Mouse (Mus musculus): ENCODE measurements around the gene Cdh13. TPM values are rescaled to one million over a fixed set of nuclear protein-coding genes. Genes with fewer than 3 reads are reported as not detected.
"Not testable (repeated sequence)": the region's sequence is repeated elsewhere in the genome, so short reads cannot be mapped to it uniquely, and the experiment has no call there.

Cdh13 gene
- polyA plus RNA-seq, 1 experiment from 2014 or later: 15.7 TPM

- Histone ChIP-seq H3K27ac (no peak overlapping the region), H3K4me3 (peak overlapping the region; percentile 95), H3K4me2 (replicated peaks) (peak overlapping the region; percentile 80)
Measured at GRCm38 (mm10) chr8:119343606-119344005, 1060.1 kb downstream of the Cdh13 start.

GRCm38 (mm10) chr8:119344190-119344856 is 1060.8 kb downstream of the Cdh13 start, which contains the start of gene Hsbp1:
Hsbp1 (plus strand) TSS chr8:119344488.
- Histone ChIP-seq H3K4me2 (replicated peaks) (peak within 1 kb of the TSS; percentile 80), H3K4me1 (peaks cover 7% of the 10 kb centered on the region), H3K27ac (no peak within 1 kb of the TSS), H3K9me3 (peaks cover 6% of the 10 kb centered on the region; the same call in 1 of the 2 replicates), H3K9ac (peak within 1 kb of the TSS; percentile 97), H3K27me3 (peaks cover 4% of the 10 kb centered on the region; the same call in 1 of the 2 replicates), H3K4me3 (peak within 1 kb of the TSS; percentile 95), H3K36me3 (peaks cover 34% of the 10 kb centered on the region)
- WGBS: 2% methylated on average over 46 of the region's 52 CpGs
- ATAC-seq (ENCODE audit: low FRiP score, low read depth): peak; percentile 98

More at GRCm38 (mm10) chr8:119343606-119344005, 1060.1 kb downstream of the Cdh13 start:
- ATAC-seq (ENCODE audit: low FRiP score, low read depth): peak; percentile 12; the same call in 1 of the 2 replicates
- Histone ChIP-seq H3K9me3 (peaks cover 6% of the 10 kb centered on the region; the same call in 1 of the 2 replicates), H3K36me3 (peaks cover 27% of the 10 kb centered on the region), H3K27me3 (peaks cover 4% of the 10 kb centered on the region; the same call in 1 of the 2 replicates), H3K9ac (no peak overlapping the region), H3K4me1 (peaks cover 7% of the 10 kb centered on the region)
- 81% methylated on average over 3 of the region's 3 CpGs for WGBS

- Histone ChIP-seq H3K4me3 (peak overlapping the region; percentile 95), H3K27ac (no peak overlapping the region), H3K9me3 (peaks cover 6% of the 10 kb centered on the region; the same call in 1 of the 2 replicates), H3K4me1 (peaks cover 7% of the 10 kb centered on the region), H3K4me2 (replicated peaks) (peak overlapping the region; percentile 80), H3K9ac (peak overlapping the region; percentile 97), H3K36me3 (peaks cover 40% of the 10 kb centered on the region), H3K27me3 (peaks cover 4% of the 10 kb centered on the region; the same call in 1 of the 2 replicates)
- no peak for ATAC-seq (ENCODE audit: low FRiP score, low read depth)
- 56% methylated on average over 22 of the region's 22 CpGs for WGBS
Measured at GRCm38 (mm10) chr8:119345029-119345682, 1061.6 kb downstream of the Cdh13 start.

GRCm38 (mm10) chr8:119345683-119346075 is 1062.1 kb downstream of the Cdh13 start:
- Histone ChIP-seq H3K4me2 (replicated peaks) (peak overlapping the region; percentile 80), H3K36me3 (peaks cover 42% of the 10 kb centered on the region), H3K27ac (no peak overlapping the region), H3K27me3 (peaks cover 4% of the 10 kb centered on the region; the same call in 1 of the 2 replicates), H3K9me3 (peaks cover 6% of the 10 kb centered on the region; the same call in 1 of the 2 replicates), H3K4me1 (peaks cover 7% of the 10 kb centered on the region), H3K9ac (no peak overlapping the region), H3K4me3 (peak overlapping the region; percentile 95)
- ATAC-seq (ENCODE audit: low FRiP score, low read depth): no peak
- WGBS: 85% methylated on average over 15 of the region's 15 CpGs

GRCm38 (mm10) chr8:119351647-119352046 is 1068.1 kb downstream of the Cdh13 start:
- Histone ChIP-seq H3K36me3 (peaks cover 39% of the 10 kb centered on the region), H3K4me1 (no peaks in the 10 kb centered on the region), H3K4me3 (no peak overlapping the region), H3K4me2 (replicated peaks) (no peak overlapping the region), H3K9me3 (no peaks in the 10 kb centered on the region), H3K27me3 (no peaks in the 10 kb centered on the region), H3K27ac (no peak overlapping the region), H3K9ac (no peak overlapping the region)
- 92% methylated on average over 19 of the region's 19 CpGs for WGBS
- no peak for ATAC-seq (ENCODE audit: low FRiP score, low read depth)

GRCm38 (mm10) chr8:119352977-119353658 is 1069.6 kb downstream of the Cdh13 start:
- H3K4me2 ChIP-seq (replicated peaks): no peak overlapping the region
- H3K9me3 ChIP-seq: no peaks in the 10 kb centered on the region
- H3K9ac ChIP-seq: no peak overlapping the region
- 85% methylated on average over 10 of the region's 10 CpGs for WGBS
- peaks cover 4% of the 10 kb centered on the region for H3K4me1 ChIP-seq
- H3K36me3 ChIP-seq: peaks cover 24% of the 10 kb centered on the region
- ATAC-seq (ENCODE audit: low FRiP score, low read depth): no peak
- no peak overlapping the region for H3K4me3 ChIP-seq
- no peak overlapping the region for H3K27ac ChIP-seq
- no peaks in the 10 kb centered on the region for H3K27me3 ChIP-seq

- 78% methylated on average over 6 of the region's 6 CpGs for WGBS
- no peak overlapping the region for H3K4me3 ChIP-seq
- no peak overlapping the region for H3K9ac ChIP-seq
- no peaks in the 10 kb centered on the region for H3K9me3 ChIP-seq
- no peak for ATAC-seq (ENCODE audit: low FRiP score, low read depth)
- H3K4me2 ChIP-seq (replicated peaks): no peak overlapping the region
- peaks cover 9% of the 10 kb centered on the region for H3K4me1 ChIP-seq
- H3K27ac ChIP-seq: no peak overlapping the region
- no peaks in the 10 kb centered on the region for H3K27me3 ChIP-seq
- H3K36me3 ChIP-seq: peaks cover 19% of the 10 kb centered on the region
Measured at GRCm38 (mm10) chr8:119353659-119354023, 1070.1 kb downstream of the Cdh13 start.

GRCm38 (mm10) chr8:119356631-119357030 is 1073.1 kb downstream of the Cdh13 start:
- H3K27me3 ChIP-seq; H3K9me3 ChIP-seq; H3K4me3 ChIP-seq; H3K36me3 ChIP-seq; H3K9ac ChIP-seq; ATAC-seq (ENCODE audit: low FRiP score, low read depth); H3K4me2 ChIP-seq (replicated peaks); H3K27ac ChIP-seq: not testable (repeated sequence)
- H3K4me1 ChIP-seq: peaks cover 12% of the 10 kb centered on the region
- 72% methylated on average over 5 of the region's 5 CpGs for WGBS

- no peak overlapping the region for H3K27ac ChIP-seq
- no peaks in the 10 kb centered on the region for H3K27me3 ChIP-seq
- no peaks in the 10 kb centered on the region for H3K36me3 ChIP-seq
- 44% methylated on average over 7 of the region's 7 CpGs for WGBS
- ATAC-seq (ENCODE audit: low FRiP score, low read depth): no peak
- no peak overlapping the region for H3K4me3 ChIP-seq
- peaks cover 12% of the 10 kb centered on the region for H3K4me1 ChIP-seq
- H3K9me3 ChIP-seq: no peaks in the 10 kb centered on the region
- H3K9ac ChIP-seq: no peak overlapping the region
- H3K4me2 ChIP-seq (replicated peaks): no peak overlapping the region
Measured at GRCm38 (mm10) chr8:119358175-119358574, 1074.6 kb downstream of the Cdh13 start.

GRCm38 (mm10) chr8:119358836-119359235 is 1075.3 kb downstream of the Cdh13 start:
- no peak overlapping the region for H3K4me3 ChIP-seq
- ATAC-seq (ENCODE audit: low FRiP score, low read depth): no peak
- H3K27me3 ChIP-seq: no peaks in the 10 kb centered on the region
- no peaks in the 10 kb centered on the region for H3K36me3 ChIP-seq
- peaks cover 12% of the 10 kb centered on the region for H3K4me1 ChIP-seq
- no peak overlapping the region for H3K27ac ChIP-seq
- H3K9ac ChIP-seq: no peak overlapping the region
- H3K9me3 ChIP-seq: no peaks in the 10 kb centered on the region
- WGBS: 39% methylated on average over 14 of the region's 14 CpGs
- H3K4me2 ChIP-seq (replicated peaks): no peak overlapping the region

- Histone ChIP-seq H3K4me3 (no peak overlapping the region), H3K9me3 (no peaks in the 10 kb centered on the region), H3K4me2 (replicated peaks) (no peak overlapping the region), H3K4me1 (peaks cover 12% of the 10 kb centered on the region), H3K9ac (no peak overlapping the region), H3K27me3 (no peaks in the 10 kb centered on the region), H3K27ac (no peak overlapping the region), H3K36me3 (no peaks in the 10 kb centered on the region)
- no peak for ATAC-seq (ENCODE audit: low FRiP score, low read depth)
- 74% methylated on average over 8 of the region's 8 CpGs for WGBS
Measured at GRCm38 (mm10) chr8:119360686-119361295, 1077.3 kb downstream of the Cdh13 start.
